Mouse (Mus musculus): Measurements from ENCODE around the gene Ddx28.
A peak's percentile ranks its signal among the peaks of the same experiment; 100 is the strongest.
"Not testable (repeated sequence)": the region's sequence is repeated elsewhere in the genome, so short reads cannot be mapped to it uniquely, and the experiment has no call there.

Gene Ddx28

GRCm38 (mm10) chr8:106016284-106016683 is 4.6 kb upstream of the Ddx28 start:
- no peak for DNase-seq (ENCODE audit: low spot score in 2 of 2)

DNA sequence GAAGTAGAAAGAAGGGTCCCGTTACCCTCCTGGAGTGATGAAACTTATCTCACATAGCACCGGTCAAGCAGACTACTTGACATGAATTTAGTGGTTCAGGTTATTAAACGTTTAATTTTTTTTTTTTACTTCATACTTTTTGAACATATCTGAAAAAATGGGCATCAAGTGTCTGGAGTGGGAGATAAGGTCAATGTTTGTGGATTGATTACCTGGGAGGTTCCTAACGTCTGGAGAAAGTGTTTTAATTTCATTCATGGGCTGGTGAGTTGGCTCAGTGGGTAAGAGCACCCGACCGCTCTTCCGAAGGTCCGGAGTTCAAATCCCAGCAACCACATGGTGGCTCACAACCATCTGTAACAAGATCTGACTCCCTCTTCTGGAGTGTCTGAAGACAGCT is 521 bp upstream of the Ddx28 start:
- not testable (repeated sequence) for DNase-seq (ENCODE audit: low spot score in 2 of 2)

- DNase-seq (ENCODE audit: low spot score in 2 of 2) = peak; percentile 86 to 92
Measured at GRCm38 (mm10) chr8:106010748-106011642, 687 bp downstream of the Ddx28 start.

- not testable (repeated sequence) for DNase-seq (ENCODE audit: low spot score in 2 of 2)
Measured at GRCm38 (mm10) chr8:106007891-106008290, 3.8 kb downstream of the Ddx28 start.

DNA sequence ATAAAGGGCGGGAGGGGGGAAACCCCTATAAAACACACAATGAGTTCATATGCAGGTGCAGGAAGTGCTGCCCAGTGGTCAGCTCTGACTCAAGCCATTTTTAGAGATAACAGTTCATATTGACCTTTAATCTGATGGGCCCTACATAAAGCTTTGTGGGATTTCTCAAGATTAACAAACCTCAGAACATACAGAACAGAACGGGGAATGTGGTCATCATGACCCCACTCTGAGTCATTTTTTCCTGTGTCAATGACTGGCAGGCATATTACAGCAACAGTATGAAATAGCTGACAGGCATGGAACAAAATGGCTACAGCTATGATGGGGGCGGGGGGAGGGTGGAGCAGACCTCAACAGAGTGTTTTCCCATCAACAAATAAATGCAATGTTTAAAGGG is 4.5 kb downstream of the Ddx28 start:
- DNase-seq (ENCODE audit: low spot score in 2 of 2) = no peak

- no peak for DNase-seq (ENCODE audit: low spot score in 2 of 2)
Measured at GRCm38 (mm10) chr8:106006413-106006812, 5.3 kb downstream of the Ddx28 start.

DNA sequence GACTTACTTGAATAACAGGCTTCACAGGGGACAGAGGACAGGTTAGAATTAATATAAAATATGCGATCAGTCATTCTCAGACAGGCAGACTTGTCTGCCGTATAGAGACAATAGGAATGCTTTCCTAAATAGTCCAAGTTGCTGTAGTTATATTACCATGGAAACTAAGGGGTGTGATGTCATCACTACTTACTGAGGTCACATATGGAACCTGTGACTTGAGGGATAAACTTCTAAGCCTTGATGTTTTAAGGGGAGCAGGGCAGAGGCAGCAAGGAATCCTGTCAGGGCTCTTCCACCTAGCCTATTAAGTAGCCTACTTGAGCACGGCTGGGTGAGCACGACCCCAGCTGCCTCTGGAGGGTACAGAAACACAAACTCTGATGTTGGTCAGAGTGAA is 5.8 kb downstream of the Ddx28 start, which contains the start of gene Dpep2nb:
Dpep2nb (minus strand) TSS at position 101 of the 400 bp plus-strand sequence.
- DNase-seq (ENCODE audit: low spot score in 2 of 2) = no peak

DNA sequence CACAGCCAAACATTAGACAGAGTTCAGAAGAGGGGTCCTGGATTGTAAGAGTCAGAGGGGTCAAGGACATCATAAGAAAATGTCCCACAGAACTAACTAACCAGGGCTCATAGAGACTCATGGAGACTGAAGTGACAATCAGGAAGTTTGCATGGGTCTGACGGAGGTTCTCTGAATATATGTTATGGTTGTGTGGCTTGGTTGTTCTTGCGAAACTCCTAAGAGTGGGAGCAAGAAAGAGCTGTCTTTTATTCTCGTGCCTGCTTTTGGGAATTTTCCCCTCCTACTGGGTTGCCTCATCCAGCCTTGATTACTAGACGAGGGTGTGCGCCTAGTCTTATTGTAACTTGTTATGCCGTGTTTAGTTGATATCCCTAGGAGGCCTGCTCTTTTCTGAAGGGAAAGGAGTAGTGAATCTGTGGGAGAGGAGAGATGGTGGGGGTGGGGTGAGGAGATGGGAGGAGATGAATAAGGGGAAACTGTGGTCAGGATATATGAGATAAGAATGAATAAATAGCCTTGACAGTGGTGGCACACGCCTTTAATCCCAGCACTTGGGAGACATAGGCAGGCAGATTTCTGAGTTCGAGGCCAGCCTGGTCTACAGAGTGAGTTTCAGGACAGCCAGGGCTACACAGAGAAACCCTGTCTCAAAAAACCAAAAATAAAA is 7.0 kb downstream of the Ddx28 start:
- DNase-seq (ENCODE audit: low spot score in 2 of 2) = no peak

GRCm38 (mm10) chr8:106001908-106002307 is 9.8 kb downstream of the Ddx28 start:
- DNase-seq (ENCODE audit: low spot score in 2 of 2) = no peak

GRCm38 (mm10) chr8:105998971-105999370 is 12.7 kb downstream of the Ddx28 start:
- DNase-seq (ENCODE audit: low spot score in 2 of 2) = no peak

GRCm38 (mm10) chr8:105996359-105996758 is 15.3 kb downstream of the Ddx28 start:
- DNase-seq (ENCODE audit: low spot score in 2 of 2) = no peak

DNA sequence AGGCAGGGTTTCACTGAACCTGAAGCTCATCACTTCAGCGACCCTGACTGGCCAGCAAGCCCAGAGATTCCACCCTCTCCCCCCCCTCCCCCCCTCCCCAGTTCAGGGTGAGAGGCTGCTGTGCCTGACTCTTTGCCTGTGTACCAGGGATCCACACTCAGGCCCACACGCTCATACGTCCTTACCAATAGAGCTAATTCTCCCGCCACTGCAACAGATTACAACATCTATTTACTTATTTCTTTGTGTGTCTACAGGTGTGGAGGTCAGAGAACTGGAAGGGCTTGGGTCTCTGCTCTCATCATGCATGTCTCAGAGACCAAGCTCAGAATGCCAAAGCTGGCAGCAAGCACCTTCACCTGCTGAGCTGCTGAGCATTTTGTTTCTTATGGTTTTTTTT is 18.5 kb downstream of the Ddx28 start:
- no peak for DNase-seq (ENCODE audit: low spot score in 2 of 2)

DNA sequence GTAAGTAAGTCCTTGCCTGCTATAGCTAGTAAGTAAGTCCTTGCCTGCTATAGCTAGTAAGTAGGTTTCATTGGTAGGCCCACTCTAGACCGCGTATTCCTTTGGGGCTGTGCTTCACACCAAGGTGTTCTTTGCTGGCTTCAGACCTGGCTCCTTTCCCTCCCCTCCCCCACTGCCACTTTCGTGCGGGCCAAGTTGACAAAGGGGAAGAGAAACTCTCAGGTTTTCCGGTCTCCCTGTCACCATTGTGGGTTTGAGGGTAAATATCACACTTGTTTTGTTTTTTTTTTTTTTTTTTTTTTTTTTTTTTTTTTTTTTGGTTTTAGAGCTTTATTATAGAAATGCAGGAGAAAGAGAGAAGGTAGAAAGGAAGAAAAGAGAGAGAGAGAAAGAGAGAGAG is 19.2 kb downstream of the Ddx28 start:
- DNase-seq (ENCODE audit: low spot score in 2 of 2) = no peak

GRCm38 (mm10) chr8:105991546-105991945 is 20.1 kb downstream of the Ddx28 start:
- DNase-seq (ENCODE audit: low spot score in 2 of 2) = no peak

DNA sequence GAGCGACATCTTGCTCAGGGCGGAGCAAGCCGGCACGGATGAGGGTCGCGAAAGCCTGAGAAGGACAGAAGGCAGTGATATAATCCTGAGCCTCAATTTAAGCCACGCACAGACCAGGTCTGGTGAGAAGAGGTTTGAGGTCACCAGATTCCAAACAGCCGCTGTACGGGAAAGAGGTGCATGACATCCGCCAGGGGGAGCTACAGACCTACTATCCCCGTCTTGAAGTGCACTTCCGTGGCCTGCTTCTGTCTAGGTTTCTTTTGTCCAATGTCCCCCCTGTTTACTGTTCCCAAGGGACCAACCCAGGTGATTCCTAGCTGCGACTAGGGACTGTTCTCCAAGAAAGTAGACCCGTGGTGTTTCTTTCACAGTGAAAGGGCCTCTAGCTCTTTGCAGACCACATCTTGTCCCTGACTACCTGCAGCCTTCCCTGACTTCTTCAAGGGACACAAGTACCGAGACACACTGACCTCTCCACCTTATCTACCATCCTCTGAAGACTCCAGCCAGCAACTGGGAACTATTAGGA is 20.8 kb downstream of the Ddx28 start, which contains the start of gene Dus2:
Dus2 (plus strand) TSS at position 482 of the 532 bp plus-strand sequence.
- DNase-seq (ENCODE audit: low spot score in 2 of 2) = peak; percentile 69 to 90

GRCm38 (mm10) chr8:105988546-105988945 is 23.1 kb downstream of the Ddx28 start:
- no peak for DNase-seq (ENCODE audit: low spot score in 2 of 2)

- not testable (repeated sequence) for DNase-seq (ENCODE audit: low spot score in 2 of 2)
Measured at GRCm38 (mm10) chr8:105983406-105983805, 28.3 kb downstream of the Ddx28 start.

GRCm38 (mm10) chr8:105981146-105981545 is 30.5 kb downstream of the Ddx28 start:
- no peak for DNase-seq (ENCODE audit: low spot score in 2 of 2)

GRCm38 (mm10) chr8:105979325-105979724 is 32.4 kb downstream of the Ddx28 start, which contains the start of gene Dpep3:
Gene Dpep3 (minus strand): TSS chr8:105979429.
- DNase-seq (ENCODE audit: low spot score in 2 of 2) = no peak

DNA sequence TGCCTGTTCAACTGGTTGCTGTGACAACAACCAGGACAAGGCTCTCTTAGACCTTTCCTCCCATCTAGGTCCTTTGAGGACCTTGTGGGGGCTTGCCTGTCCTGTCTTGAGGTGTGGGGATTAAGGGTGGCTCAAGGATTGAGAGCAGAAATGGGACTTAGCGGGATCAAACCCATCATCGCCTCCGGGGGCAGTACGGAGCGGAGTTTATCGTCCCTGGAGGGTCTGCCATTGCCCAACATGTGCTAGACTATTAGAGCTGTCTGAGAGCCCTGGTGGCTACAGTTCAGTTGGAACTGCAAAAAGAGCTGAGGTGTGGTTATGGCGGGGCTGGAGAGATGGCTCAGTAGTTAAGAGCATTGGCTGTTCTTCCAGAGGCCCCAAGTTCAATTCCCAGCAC is 36.3 kb downstream of the Ddx28 start:
- no peak for DNase-seq (ENCODE audit: low spot score in 2 of 2)

DNA sequence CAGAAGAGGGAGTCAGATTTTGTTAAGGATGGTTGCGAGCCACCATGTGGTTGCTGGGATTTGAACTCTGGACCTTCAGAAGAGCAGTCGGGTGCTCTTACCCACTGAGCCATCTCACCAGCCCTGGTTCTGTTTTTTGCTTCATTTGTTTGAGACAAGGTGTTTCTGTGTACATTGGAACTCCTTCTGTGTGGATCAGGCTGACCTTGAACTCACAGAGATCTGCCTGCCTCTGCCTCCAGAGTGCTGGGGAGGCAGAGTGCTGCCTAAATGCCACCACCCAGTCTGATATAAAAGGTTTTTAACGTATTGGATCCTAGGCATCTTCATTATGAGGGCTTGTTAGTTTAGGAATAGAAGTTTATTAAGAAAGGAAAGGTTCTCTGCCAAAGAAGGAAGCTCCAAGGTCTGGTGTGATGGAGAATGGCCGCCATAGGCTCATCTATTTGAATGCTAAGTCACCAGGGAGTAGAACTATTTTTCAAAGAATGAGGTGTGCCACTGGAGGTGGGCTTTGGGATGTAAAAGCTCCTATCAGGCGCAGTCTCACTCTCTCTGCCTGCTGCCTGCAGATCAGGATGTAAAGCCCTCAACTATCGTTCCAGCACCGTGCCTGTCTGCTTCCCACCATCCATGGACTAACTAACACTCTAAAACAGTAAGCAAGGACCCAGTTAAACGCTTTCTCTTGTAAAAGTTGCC is 40.5 kb downstream of the Ddx28 start:
- DNase-seq (ENCODE audit: low spot score in 2 of 2) = no peak

GRCm38 (mm10) chr8:105969367-105969766 is 42.3 kb downstream of the Ddx28 start:
- no peak for DNase-seq (ENCODE audit: low spot score in 2 of 2)

All from urinary bladder, postnatal 4 days (tissue).